Mouse (Mus musculus): Measurements from ENCODE around the gene Manbal.

GRCm38 (mm10) chr2:157400491-157400890 lies 33.1 kb downstream of the Manbal start:
- TF ChIP-seq CTCF (conservative IDR thresholded peaks at IDR 0.05; ENCODE audit: insufficient read depth, insufficient read length, low read depth, low read length), result no peak
- no peak for TF ChIP-seq POLR2A (IDR thresholded peaks at IDR 0.05; ENCODE audit: low read depth, low read length)

All from kidney, adult 2 months (tissue).